Mouse (Mus musculus): ENCODE results near the gene Rpgrip1. TPM values are rescaled to one million over a fixed set of nuclear protein-coding genes. Genes with fewer than 3 reads are reported as not detected.

The Rpgrip1 gene
- polyA plus RNA-seq, 1 experiment from 2014 or later = 52.9 TPM

DNA sequence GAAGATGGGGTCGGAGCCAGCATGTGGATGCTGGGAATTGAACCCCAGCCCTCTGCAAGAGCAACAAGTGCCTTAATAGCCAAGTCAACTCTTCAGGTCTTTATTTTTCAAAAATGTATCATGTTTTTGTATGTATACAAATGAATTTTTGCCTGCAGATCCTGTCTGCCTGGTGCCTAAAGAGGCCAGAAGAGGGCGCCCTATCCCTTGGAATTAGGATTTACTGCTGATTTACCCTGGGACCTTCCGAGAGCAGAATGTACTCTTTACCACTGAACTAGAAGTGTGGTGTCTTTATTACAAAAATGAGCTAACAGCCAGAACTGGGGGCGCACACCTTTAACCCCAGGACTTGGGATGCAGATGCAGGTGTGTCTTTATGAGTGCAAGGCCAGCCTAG is 13.4 kb downstream of the Rpgrip1 start:
- 18% methylated on average over 4 of the region's 4 CpGs for WGBS
- H3K9ac ChIP-seq = no peak overlapping the region
- H3K4me1 ChIP-seq (replicated peaks) = peaks cover 2% of the 10 kb centered on the region
- no peak overlapping the region for H3K4me3 ChIP-seq
- H3K27ac ChIP-seq (replicated peaks) = no peak overlapping the region
- H3K9me3 ChIP-seq = no peaks in the 10 kb centered on the region
- no peak for ATAC-seq (ENCODE audit: low read depth)
- H3K27me3 ChIP-seq = no peaks in the 10 kb centered on the region; the same call in 1 of the 2 replicates
- no peaks in the 10 kb centered on the region for H3K36me3 ChIP-seq
- H3K4me2 ChIP-seq = no peak overlapping the region

DNA sequence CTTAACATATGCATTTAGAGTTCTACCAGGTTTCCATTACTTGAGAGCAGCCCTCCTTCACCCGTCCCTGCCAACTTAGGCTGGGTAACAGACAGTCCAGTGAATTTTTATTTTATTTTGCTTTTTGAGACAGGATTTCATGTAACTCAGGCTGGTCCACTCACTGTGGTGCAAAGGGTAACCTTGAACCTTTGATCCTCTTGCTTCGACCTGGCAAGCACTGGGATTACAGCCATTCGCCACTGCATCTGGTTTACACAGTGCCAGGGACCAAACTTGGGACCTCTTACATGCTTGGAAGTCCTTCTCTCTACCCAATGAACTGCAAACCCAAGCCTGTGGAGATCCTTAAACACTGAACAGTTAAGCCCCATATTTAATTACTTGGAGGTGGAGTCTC is 14.1 kb downstream of the Rpgrip1 start:
- Histone ChIP-seq H3K27me3 (no peaks in the 10 kb centered on the region; the same call in 1 of the 2 replicates), H3K4me1 (replicated peaks) (no peaks in the 10 kb centered on the region; the same call in 1 of the 2 replicates), H3K27ac (replicated peaks) (no peak overlapping the region), H3K4me3 (no peak overlapping the region), H3K36me3 (no peaks in the 10 kb centered on the region), H3K9me3 (no peaks in the 10 kb centered on the region), H3K4me2 (no peak overlapping the region), H3K9ac (no peak overlapping the region)
- no peak for ATAC-seq (ENCODE audit: low read depth)
- 96% methylated on average over 3 of the region's 3 CpGs for WGBS

DNA sequence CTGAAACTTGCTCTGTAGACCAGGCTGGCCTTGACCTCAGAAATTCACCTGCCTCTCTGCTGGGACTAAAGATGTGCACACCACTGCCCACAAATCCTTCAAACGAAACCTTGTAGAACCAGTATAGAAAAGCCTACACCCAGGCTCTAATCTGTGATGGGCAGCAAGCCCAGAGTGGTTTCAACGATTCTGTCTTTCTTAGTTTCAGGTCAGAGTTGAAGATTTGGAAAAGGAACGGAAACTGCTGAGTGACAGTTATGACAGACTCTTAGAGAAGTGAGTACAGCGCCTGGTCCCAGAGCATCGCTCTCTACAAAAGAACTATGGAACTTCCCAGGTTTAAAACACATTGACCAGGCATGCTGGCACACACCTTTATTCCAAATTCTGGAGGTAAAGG is 23.1 kb downstream of the Rpgrip1 start:
- no peak overlapping the region for H3K27ac ChIP-seq (replicated peaks)
- WGBS = 88% methylated on average over 5 of the region's 5 CpGs
- no peak overlapping the region for H3K9ac ChIP-seq
- H3K9me3 ChIP-seq = no peaks in the 10 kb centered on the region
- no peak for ATAC-seq (ENCODE audit: low read depth)
- H3K36me3 ChIP-seq = no peaks in the 10 kb centered on the region
- no peak overlapping the region for H3K4me2 ChIP-seq
- no peaks in the 10 kb centered on the region for H3K4me1 ChIP-seq (replicated peaks)
- no peak overlapping the region for H3K4me3 ChIP-seq
- H3K27me3 ChIP-seq = no peaks in the 10 kb centered on the region

DNA sequence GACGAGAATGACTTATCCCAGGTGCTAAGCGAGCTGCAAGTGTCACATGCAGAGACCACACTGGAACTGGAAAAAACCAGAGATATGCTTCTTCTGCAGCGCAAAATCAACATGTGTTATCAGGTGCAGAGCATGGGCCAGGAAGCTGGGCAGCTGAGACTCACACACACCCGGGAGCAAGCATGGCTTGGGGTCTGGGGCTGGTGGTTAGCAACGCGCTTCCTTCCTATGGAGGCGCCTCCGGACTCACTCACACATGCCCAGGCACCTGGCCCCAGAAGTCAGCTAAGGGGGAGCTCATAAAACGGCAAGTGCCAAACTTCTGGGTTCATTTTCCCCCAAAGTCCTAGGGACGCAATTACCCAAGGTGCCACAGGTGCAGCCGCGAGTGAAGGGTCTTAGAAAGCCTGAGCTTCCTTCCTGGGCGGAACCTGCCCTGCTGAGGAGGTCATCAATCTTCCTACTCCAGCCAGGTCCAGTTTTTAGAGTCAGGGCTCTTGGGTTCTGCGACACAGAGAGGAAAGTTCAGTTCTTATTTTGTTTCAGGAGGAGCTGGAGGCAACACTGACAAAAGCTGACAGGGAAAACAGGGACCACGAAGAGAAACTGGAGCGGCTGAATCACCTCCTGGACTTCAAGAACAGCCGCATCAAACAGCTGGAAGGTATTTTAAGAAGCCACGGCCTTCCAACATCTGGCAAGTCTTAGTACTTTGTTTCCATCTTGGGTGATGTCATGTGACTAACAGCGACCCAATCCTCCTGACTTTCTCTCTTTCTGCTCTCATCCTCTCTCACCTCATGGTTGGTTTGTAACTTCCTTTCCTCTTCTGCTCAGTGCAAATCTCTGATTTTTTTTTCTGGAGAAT is 30.3 kb downstream of the Rpgrip1 start:
- WGBS = 60% methylated on average over 19 of the region's 19 CpGs
- Histone ChIP-seq H3K27ac (replicated peaks) (no peak overlapping the region), H3K9me3 (no peaks in the 10 kb centered on the region), H3K27me3 (no peaks in the 10 kb centered on the region), H3K4me3 (no peak overlapping the region), H3K36me3 (no peaks in the 10 kb centered on the region), H3K9ac (no peak overlapping the region), H3K4me2 (0 out of 2 replicates have a peak overlapping the region, but pooled peaks have one; percentile 6), H3K4me1 (replicated peaks) (no peaks in the 10 kb centered on the region)
- ATAC-seq (ENCODE audit: low read depth) = no peak

DNA sequence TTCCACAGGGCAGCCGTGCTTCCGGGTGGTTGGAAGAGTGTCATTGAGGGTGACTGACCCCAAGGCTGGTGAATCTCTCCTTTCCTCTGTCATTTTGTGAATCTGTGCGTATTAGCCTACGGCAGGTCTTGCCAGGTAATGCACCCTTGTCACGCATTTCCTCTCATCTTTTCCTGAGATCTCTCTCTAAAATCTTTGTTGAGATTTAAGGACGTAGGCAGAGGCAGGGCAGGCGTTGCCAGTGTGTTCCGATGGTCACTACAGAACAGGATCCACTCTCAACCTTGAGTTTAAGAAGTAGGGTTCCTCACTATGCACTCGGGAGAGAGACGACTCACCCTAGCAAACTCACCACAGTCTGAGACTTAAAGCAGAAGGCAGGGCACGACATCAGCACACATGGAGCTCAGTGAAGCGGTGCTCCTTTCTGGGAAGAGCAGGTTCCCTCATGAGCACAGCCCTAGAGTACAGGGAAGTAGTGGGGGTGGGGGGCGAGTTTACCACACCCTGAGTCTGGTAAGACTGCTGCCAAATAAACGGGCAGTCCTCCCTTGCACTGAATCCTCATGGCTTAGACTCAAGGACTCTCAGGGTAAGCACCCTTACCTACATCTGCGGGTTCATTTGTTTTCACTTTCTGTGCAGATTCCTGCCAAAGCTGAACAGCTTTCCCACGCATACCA is 31.1 kb downstream of the Rpgrip1 start:
- H3K27ac ChIP-seq (replicated peaks) = no peak overlapping the region
- no peak for ATAC-seq (ENCODE audit: low read depth)
- H3K4me1 ChIP-seq (replicated peaks) = no peaks in the 10 kb centered on the region
- no peak overlapping the region for H3K9ac ChIP-seq
- no peak overlapping the region for H3K4me3 ChIP-seq
- no peaks in the 10 kb centered on the region for H3K36me3 ChIP-seq
- 75% methylated on average over 16 of the region's 16 CpGs for WGBS
- H3K9me3 ChIP-seq = no peaks in the 10 kb centered on the region
- H3K27me3 ChIP-seq = no peaks in the 10 kb centered on the region
- no peak overlapping the region for H3K4me2 ChIP-seq

DNA sequence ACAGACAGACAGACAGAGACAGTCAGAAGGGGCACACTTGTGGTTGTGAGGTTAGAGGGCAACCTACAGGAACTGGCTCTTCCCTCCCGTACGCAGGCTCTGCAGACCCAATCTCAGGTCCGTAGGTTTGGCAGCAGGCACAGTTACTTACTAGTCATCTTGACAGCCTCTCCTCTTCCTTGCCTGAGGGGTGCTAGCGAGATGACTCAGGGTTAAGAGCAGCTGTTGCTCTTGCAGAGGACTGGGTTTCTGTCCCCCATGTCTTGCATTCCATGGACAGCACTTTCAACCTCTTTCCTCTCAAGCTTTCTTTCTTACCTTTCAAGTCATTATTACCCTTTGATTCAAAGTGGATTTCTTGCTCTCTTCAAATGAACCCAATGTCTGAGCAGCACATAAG is 33.7 kb downstream of the Rpgrip1 start:
- Histone ChIP-seq H3K9ac (no peak overlapping the region), H3K27ac (replicated peaks) (no peak overlapping the region), H3K4me2 (no peak overlapping the region), H3K36me3 (no peaks in the 10 kb centered on the region), H3K9me3 (no peaks in the 10 kb centered on the region), H3K27me3 (no peaks in the 10 kb centered on the region), H3K4me1 (replicated peaks) (no peaks in the 10 kb centered on the region), H3K4me3 (no peak overlapping the region)
- ATAC-seq (ENCODE audit: low read depth) = no peak
- WGBS = 80% methylated on average over 4 of the region's 4 CpGs

DNA sequence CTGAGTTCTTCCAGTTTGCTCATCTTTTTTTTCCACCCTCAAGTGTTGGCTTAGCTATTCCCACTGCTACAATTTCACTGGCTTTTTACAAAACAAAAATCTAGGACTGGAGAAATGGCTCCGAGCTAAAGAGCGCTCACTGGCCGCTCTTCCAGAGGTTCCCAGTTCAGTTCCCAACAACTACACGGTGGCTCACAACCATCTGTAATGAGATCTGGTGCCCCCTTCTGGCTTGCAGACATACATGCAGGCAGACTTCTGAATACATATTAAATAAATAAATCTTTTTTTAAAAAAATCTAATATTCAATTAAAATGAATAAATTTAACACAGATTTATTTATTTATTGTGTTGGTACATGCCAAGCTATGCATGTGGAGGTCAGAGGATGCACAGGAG is 36.0 kb downstream of the Rpgrip1 start:
- no peak for ATAC-seq (ENCODE audit: low read depth)
- no peak overlapping the region for H3K4me2 ChIP-seq
- H3K4me1 ChIP-seq (replicated peaks) = no peaks in the 10 kb centered on the region
- H3K9ac ChIP-seq = no peak overlapping the region
- no peak overlapping the region for H3K27ac ChIP-seq (replicated peaks)
- H3K36me3 ChIP-seq = no peaks in the 10 kb centered on the region
- 67% methylated on average over 4 of the region's 4 CpGs for WGBS
- H3K4me3 ChIP-seq = no peak overlapping the region
- no peaks in the 10 kb centered on the region for H3K27me3 ChIP-seq
- no peaks in the 10 kb centered on the region for H3K9me3 ChIP-seq

DNA sequence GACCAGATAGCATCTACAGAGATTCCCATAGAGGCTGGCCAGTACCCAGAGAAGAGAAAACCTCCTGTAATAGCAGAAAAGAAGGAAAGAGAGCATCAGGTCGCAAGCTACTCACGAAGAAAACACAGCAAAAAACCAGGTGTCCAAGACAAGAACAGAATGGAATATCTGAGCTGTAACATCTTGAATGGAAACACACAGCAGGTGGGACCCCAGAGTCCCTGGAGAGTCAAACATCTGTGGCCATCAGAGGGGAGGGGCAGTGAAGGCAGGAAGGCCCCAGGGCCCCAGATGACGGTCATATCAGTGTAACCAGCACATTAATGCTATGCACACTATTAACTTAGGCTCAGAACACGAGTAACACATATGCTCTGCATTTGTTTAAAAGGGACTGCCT is 39.4 kb downstream of the Rpgrip1 start:
- Histone ChIP-seq H3K27me3 (no peaks in the 10 kb centered on the region), H3K4me1 (replicated peaks) (no peaks in the 10 kb centered on the region), H3K27ac (replicated peaks) (no peak overlapping the region), H3K9ac (no peak overlapping the region), H3K4me2 (no peak overlapping the region), H3K36me3 (no peaks in the 10 kb centered on the region), H3K4me3 (no peak overlapping the region), H3K9me3 (no peaks in the 10 kb centered on the region)
- ATAC-seq (ENCODE audit: low read depth) = no peak
- 51% methylated on average over 4 of the region's 4 CpGs for WGBS

DNA sequence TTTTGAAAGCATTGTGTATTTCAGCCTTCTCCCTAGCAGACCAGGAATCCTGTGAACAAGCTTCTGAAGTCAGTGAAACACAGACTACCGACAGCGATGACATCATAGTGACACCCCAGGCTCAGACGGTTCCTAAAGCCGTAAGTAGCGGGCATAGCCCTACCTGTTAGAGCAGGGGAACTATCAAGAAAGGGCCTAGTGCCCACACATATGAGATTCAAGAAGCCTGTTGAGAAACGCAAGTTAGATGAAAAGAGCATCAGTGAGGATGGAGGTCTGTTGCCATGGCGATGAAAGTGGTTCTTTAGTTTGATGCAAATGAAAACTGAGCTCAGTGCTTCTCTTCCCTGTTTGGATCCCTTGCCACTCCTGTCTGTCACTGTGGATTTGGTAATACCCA is 41.7 kb downstream of the Rpgrip1 start:
- H3K4me2 ChIP-seq = no peak overlapping the region
- no peak overlapping the region for H3K4me3 ChIP-seq
- ATAC-seq (ENCODE audit: low read depth) = no peak
- H3K4me1 ChIP-seq (replicated peaks) = no peaks in the 10 kb centered on the region
- no peak overlapping the region for H3K27ac ChIP-seq (replicated peaks)
- H3K36me3 ChIP-seq = no peaks in the 10 kb centered on the region
- no peaks in the 10 kb centered on the region for H3K9me3 ChIP-seq
- H3K9ac ChIP-seq = no peak overlapping the region
- 39% methylated on average over 7 of the region's 7 CpGs for WGBS
- no peaks in the 10 kb centered on the region for H3K27me3 ChIP-seq

DNA sequence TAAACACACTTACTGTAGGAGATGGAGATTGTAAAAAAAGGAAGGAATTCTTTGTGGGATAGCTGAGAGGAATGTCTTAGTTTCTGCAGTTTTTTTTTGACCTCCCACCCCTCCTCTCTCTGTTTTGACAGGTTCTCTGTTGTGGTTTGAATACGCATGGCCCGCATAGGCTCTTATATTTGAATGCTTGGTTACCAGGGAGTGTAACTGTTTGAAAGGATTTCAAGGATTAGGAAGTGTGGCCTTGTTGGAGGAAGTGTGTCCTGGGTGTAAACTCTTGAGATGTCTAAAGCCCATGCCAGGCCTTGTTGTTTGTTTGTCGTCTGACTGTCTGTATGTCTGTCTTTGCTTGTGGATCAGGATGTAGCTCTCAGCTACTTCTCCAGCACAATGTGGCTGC is 42.1 kb downstream of the Rpgrip1 start:
- Histone ChIP-seq H3K9ac (no peak overlapping the region), H3K36me3 (peaks cover 2% of the 10 kb centered on the region), H3K4me1 (replicated peaks) (no peaks in the 10 kb centered on the region), H3K27me3 (no peaks in the 10 kb centered on the region), H3K27ac (replicated peaks) (no peak overlapping the region), H3K9me3 (no peaks in the 10 kb centered on the region), H3K4me3 (no peak overlapping the region), H3K4me2 (no peak overlapping the region)
- 64% methylated on average over 3 of the region's 3 CpGs for WGBS
- ATAC-seq (ENCODE audit: low read depth) = no peak

DNA sequence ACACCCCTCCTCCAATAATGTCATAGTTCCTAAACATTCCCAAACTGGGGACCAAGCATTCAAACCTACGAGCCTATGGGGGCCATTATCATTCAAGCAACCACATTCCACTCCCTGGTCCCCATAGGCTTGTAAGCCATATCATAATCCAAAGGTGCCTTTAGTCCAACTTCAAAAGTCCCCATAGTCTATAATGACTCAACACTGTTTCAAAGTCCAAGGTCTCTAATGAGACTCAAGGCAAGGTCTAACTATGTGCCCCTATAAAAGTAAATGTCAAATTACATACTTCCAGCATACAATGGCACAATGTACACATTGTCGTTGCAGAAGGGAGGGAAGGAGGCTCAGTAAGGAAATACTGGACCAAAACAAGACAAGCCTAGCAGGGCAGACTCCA is 44.5 kb downstream of the Rpgrip1 start:
- Histone ChIP-seq H3K4me2 (no peak overlapping the region), H3K27me3 (no peaks in the 10 kb centered on the region), H3K9me3 (no peaks in the 10 kb centered on the region), H3K4me3 (no peak overlapping the region), H3K4me1 (replicated peaks) (no peaks in the 10 kb centered on the region), H3K36me3 (peaks cover 26% of the 10 kb centered on the region), H3K9ac (no peak overlapping the region), H3K27ac (replicated peaks) (no peak overlapping the region)
- ATAC-seq (ENCODE audit: low read depth) = no peak
- 86% methylated on average over 2 of the region's 2 CpGs for WGBS

DNA sequence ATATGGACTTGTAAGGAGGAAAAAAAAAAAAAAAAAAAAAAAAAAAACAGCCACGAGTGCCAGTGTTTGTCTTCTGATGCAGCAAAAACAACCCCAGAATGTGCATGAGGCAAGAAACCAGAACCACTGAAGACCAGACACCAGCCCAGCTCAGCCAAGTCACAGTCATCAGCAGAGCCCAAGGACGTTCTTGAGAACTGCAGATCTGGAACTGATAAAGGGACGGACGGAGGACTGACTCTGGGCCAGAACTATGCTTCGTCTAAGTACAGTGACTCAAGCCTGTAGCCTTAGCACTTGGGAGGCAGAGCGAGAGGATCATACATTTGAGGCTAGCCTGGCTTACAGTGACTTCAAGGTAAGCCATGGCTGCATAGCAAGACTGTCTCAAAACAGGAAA is 50.4 kb downstream of the Rpgrip1 start:
- Histone ChIP-seq H3K4me3 (no peak overlapping the region), H3K9me3 (no peaks in the 10 kb centered on the region), H3K27me3 (no peaks in the 10 kb centered on the region), H3K27ac (replicated peaks) (no peak overlapping the region), H3K9ac (no peak overlapping the region), H3K4me1 (replicated peaks) (no peaks in the 10 kb centered on the region), H3K4me2 (no peak overlapping the region), H3K36me3 (peaks cover 79% of the 10 kb centered on the region)
- ATAC-seq (ENCODE audit: low read depth) = no peak
- WGBS = 85% methylated on average over 6 of the region's 6 CpGs
